30 mouse cellular contexts compared by ENCODE assay signal in genomic region chr10:96131112-96131511, GRCm38 (mm10). TPM values are rescaled to one million over a fixed set of nuclear protein-coding genes. Genes with fewer than 3 reads are reported as not detected.
DNase-seq lines count a peak whose midpoint lies in the region; ATAC-seq lines count a peak whose summit lies in the region.
"Had no signal": no experiment of that assay in that cellular context is flagged by ENCODE, and none has a peak within 500 bp of the region (broad histone marks: within the 10 kb centered on the region; RNA-seq: fewer than 3 reads in every experiment).

No protein-coding gene starts in this region.

- no peak overlapping the region for H3K4me3 ChIP-seq in limb, embryonic 10.5 days
- H3K4me3 ChIP-seq: forebrain, embryonic 10.5 days; forebrain, embryonic 13.5 days; gastrocnemius, adult 2 months; heart, embryonic 12.5 days; heart, embryonic 15.5 days had no signal

- H3K27ac ChIP-seq in limb, embryonic 10.5 days: no peak overlapping the region
- H3K27ac ChIP-seq: forebrain, embryonic 10.5 days; forebrain, embryonic 13.5 days; gastrocnemius, adult 2 months; heart, embryonic 15.5 days; hindbrain, embryonic 14.5 days; hindbrain, postnatal 0 days had no signal

- 93% methylated on average over 6 of the region's 6 CpGs for WGBS in limb, embryonic 10.5 days

- H3K36me3 ChIP-seq in limb, embryonic 10.5 days: no peaks in the 10 kb centered on the region
- H3K36me3 ChIP-seq: forebrain, embryonic 10.5 days; heart, embryonic 12.5 days; heart, embryonic 15.5 days had no signal

- DNase-seq in heart, adult 11 months: peak; percentile 28
- DNase-seq in heart, postnatal 36 days: no peak
- DNase-seq in left cerebral cortex, postnatal 14 days (ENCODE audit: low spot score in 2 of 2): no peak
- DNase-seq in ovary, postnatal 14 days (ENCODE audit: low spot score): no peak
- no peak for DNase-seq in limb, embryonic 10.5 days (ENCODE audit: low spot score)
- DNase-seq: adrenal gland, postnatal 10 days; adrenal gland, postnatal 36 days; cerebellum, adult 18-20 months; cerebellum, adult 9-10 months; cerebellum, postnatal 14 days; gastrocnemius, adult 2 months; gastrocnemius, postnatal 14 days; heart, adult 18-20 months; heart, postnatal 10 days; heart, postnatal 4 days had no signal

- no peaks in the 10 kb centered on the region for H3K9me3 ChIP-seq in limb, embryonic 10.5 days (replicated peaks)
- H3K9me3 ChIP-seq: forebrain, embryonic 10.5 days; forebrain, embryonic 13.5 days; heart, embryonic 12.5 days; heart, embryonic 15.5 days had no signal

- intact Hi-C loops in heart, postnatal 36 days (cut with DNase I): loop anchor here (5.0 kb wide), 1 partner anchor 1031 kb away; no protein-coding TSS in a partner anchor
- intact Hi-C loops in left cerebral cortex, postnatal 14 days (cut with DNase I): loop anchor here (5.0 to 10.0 kb wide), 3 partner anchors 81 to 1554 kb away; partner anchors contain the start of gene Btg1

- ATAC-seq in CD4-positive, CD25-positive, alpha-beta regulatory T cell, adult 4 months: peak; percentile 76
- ATAC-seq in inflammation-experienced regulatory T-cells, adult 6 months: peak; percentile 53
- ATAC-seq: forebrain, embryonic 13.5 days; forebrain, embryonic 16.5 days; hindbrain, postnatal 0 days had no signal

- no peaks in the 10 kb centered on the region for H3K27me3 ChIP-seq in limb, embryonic 10.5 days (ENCODE audit: low read depth, poor library complexity, severe bottlenecking)
- H3K27me3 ChIP-seq: forebrain, embryonic 13.5 days; heart, embryonic 12.5 days; heart, embryonic 15.5 days had no signal

- 0 out of 2 replicates have a peak, but pooled peaks cover 2% of the 10 kb centered on the region for H3K4me1 ChIP-seq in limb, embryonic 10.5 days
- H3K4me1 ChIP-seq: forebrain, embryonic 13.5 days; heart, embryonic 12.5 days; heart, embryonic 15.5 days had no signal

RNA-seq across cellular contexts. Expression of gene Gm5426, which starts 5.3 kb away (rescaled TPM):
- total RNA-seq in heart, postnatal 36 days (2021): not detected
- polyA plus RNA-seq in CD4-positive, CD25-positive, alpha-beta regulatory T cell, adult 4 months (2017; shearing (Covaris generic)): not detected
- polyA plus RNA-seq in inflammation-experienced regulatory T-cells, adult 6 months (2017; shearing (Covaris generic)): 1 to 10 TPM in 1 of 3 experiments, not detected in 2; 1.9 TPM
- total RNA-seq in left cerebral cortex, postnatal 14 days (2021): not detected
- polyA plus RNA-seq in limb, embryonic 10.5 days (2016; fragmentation: Nextera tagmentation; extraction: Ambion mirVana): not detected in 2 replicates
- total RNA-seq: adrenal gland, adult 18-20 months; adrenal gland, postnatal 10 days; adrenal gland, postnatal 36 days; ES-E14; gastrocnemius, adult 2 months; gastrocnemius, postnatal 14 days; gastrocnemius, postnatal 4 days; heart, adult 18-20 months; heart, postnatal 10 days; heart, postnatal 4 days; hindbrain, postnatal 0 days had no signal
- polyA plus RNA-seq: embryonic facial prominence, embryonic 11.5 days; embryonic facial prominence, embryonic 14.5 days; forebrain, embryonic 10.5 days; forebrain, embryonic 13.5 days; forebrain, embryonic 16.5 days; heart, embryonic 12.5 days; heart, embryonic 15.5 days; hindbrain, embryonic 11.5 days; hindbrain, embryonic 14.5 days; hindbrain, postnatal 0 days had no signal
